13 mouse cellular contexts compared by ENCODE assay signal in genomic region chr14:120855181-120855580, GRCm38 (mm10). TPM values are rescaled to one million over a fixed set of nuclear protein-coding genes. Genes with fewer than 3 reads are reported as not detected.
DNase-seq lines count a peak whose midpoint lies in the region; ATAC-seq lines count a peak whose summit lies in the region.
"Had no signal": no experiment of that assay in that cellular context is flagged by ENCODE, and none has a peak within 500 bp of the region (broad histone marks: within the 10 kb centered on the region; RNA-seq: fewer than 3 reads in every experiment).

No protein-coding gene starts in this region.

- ATAC-seq in liver, embryonic 11.5 days (replicated peaks; ENCODE audit: low FRiP score) = no peak
- ATAC-seq: activated CD4-positive, CD25-positive, alpha-beta regulatory T cell, adult 4 months had no signal

- H3K4me2 ChIP-seq in liver, embryonic 11.5 days = no peak overlapping the region
- H3K4me2 ChIP-seq: embryonic facial prominence, embryonic 15.5 days had no signal

- 91% methylated on average over 13 of the region's 13 CpGs for WGBS in liver, embryonic 11.5 days

- no peak overlapping the region for H3K27ac ChIP-seq in liver, embryonic 11.5 days (ENCODE audit: low read depth, low read length)
- H3K27ac ChIP-seq: embryonic facial prominence, embryonic 15.5 days had no signal

- H3K36me3 ChIP-seq in liver, embryonic 11.5 days (ENCODE audit: control insufficient read depth, insufficient read depth, low read length) = no peaks in the 10 kb centered on the region
- H3K36me3 ChIP-seq: embryonic facial prominence, embryonic 15.5 days had no signal

- H3K9me3 ChIP-seq in liver, embryonic 11.5 days (ENCODE audit: control insufficient read depth, low read length) = no peaks in the 10 kb centered on the region
- H3K9me3 ChIP-seq: embryonic facial prominence, embryonic 15.5 days had no signal

- no peak overlapping the region for H3K9ac ChIP-seq in liver, embryonic 11.5 days (ENCODE audit: low read depth, low read length)
- H3K9ac ChIP-seq: embryonic facial prominence, embryonic 15.5 days had no signal

- H3K4me1 ChIP-seq in liver, embryonic 11.5 days (replicated peaks; ENCODE audit: control insufficient read depth, insufficient read depth, low read length) = no peaks in the 10 kb centered on the region
- H3K4me1 ChIP-seq: embryonic facial prominence, embryonic 15.5 days had no signal

- intact Hi-C loops in left cerebral cortex, postnatal 25 days (cut with DNase I) = no loop called here

- no peaks in the 10 kb centered on the region for H3K27me3 ChIP-seq in liver, embryonic 11.5 days (replicated peaks; ENCODE audit: control insufficient read depth, insufficient read depth, low read length)
- H3K27me3 ChIP-seq: embryonic facial prominence, embryonic 15.5 days had no signal

- no peak overlapping the region for H3K4me3 ChIP-seq in liver, embryonic 11.5 days (ENCODE audit: low read depth, low read length)
- H3K4me3 ChIP-seq: embryonic facial prominence, embryonic 15.5 days had no signal

- peak; percentile 58 to 64 for DNase-seq in cerebellum, postnatal 14 days
- no peak for DNase-seq in cerebellum, adult 8-10 months
- DNase-seq in left cerebral cortex, adult 18-20 months (ENCODE audit: low spot score in 2 of 2) = peak; percentile 56 to 61
- DNase-seq in left cerebral cortex, adult 11 months (ENCODE audit: low spot score) = no peak
- DNase-seq in left cerebral cortex, postnatal 25 days (ENCODE audit: low spot score in 2 of 2) = peak; percentile 67 to 89
- peak; percentile 89 for DNase-seq in telencephalon, adult 2 months (ENCODE audit: low read depth, low spot score)
- no peak for DNase-seq in liver, embryonic 11.5 days (ENCODE audit: low spot score)
- no peak for DNase-seq in kidney, postnatal 25 days
- DNase-seq: cerebellum, adult 11 months; midbrain, embryonic 14.5 days; thymus, postnatal 36 days had no signal

RNA-seq across cellular contexts. Expression of gene Ipo5, which starts 55.8 kb away (rescaled TPM):
- 100 to 1,000 TPM; 107 to 108 TPM for total RNA-seq in left cerebral cortex, adult 18-20 months (2021)
- total RNA-seq in left cerebral cortex, postnatal 25 days (2021) = 100 to 1,000 TPM; 103 to 111 TPM
- 133 and 150 TPM in 2 replicates for polyA plus RNA-seq in liver, embryonic 11.5 days (2014; fragmentation: Nextera tagmentation; extraction: Ambion mirVana)

Comparison
In these comparisons a context has a peak if more than half of its experiments do, and no peak if none do; other contexts are left out.
1. DNase-seq: peak in cerebellum, postnatal 14 days (2 of 2), left cerebral cortex, adult 18-20 months (2 of 2), left cerebral cortex, postnatal 25 days (2 of 2) and telencephalon, adult 2 months (single experiment); none in cerebellum, adult 8-10 months (single experiment), left cerebral cortex, adult 11 months (single experiment), liver, embryonic 11.5 days (single experiment) and kidney, postnatal 25 days (0 of 2).